Mouse (Mus musculus): Measurements from ENCODE around the gene Ndufv1.
"Not testable (repeated sequence)": the region's sequence is repeated elsewhere in the genome, so short reads cannot be mapped to it uniquely, and the experiment has no call there.

Gene Ndufv1

DNA sequence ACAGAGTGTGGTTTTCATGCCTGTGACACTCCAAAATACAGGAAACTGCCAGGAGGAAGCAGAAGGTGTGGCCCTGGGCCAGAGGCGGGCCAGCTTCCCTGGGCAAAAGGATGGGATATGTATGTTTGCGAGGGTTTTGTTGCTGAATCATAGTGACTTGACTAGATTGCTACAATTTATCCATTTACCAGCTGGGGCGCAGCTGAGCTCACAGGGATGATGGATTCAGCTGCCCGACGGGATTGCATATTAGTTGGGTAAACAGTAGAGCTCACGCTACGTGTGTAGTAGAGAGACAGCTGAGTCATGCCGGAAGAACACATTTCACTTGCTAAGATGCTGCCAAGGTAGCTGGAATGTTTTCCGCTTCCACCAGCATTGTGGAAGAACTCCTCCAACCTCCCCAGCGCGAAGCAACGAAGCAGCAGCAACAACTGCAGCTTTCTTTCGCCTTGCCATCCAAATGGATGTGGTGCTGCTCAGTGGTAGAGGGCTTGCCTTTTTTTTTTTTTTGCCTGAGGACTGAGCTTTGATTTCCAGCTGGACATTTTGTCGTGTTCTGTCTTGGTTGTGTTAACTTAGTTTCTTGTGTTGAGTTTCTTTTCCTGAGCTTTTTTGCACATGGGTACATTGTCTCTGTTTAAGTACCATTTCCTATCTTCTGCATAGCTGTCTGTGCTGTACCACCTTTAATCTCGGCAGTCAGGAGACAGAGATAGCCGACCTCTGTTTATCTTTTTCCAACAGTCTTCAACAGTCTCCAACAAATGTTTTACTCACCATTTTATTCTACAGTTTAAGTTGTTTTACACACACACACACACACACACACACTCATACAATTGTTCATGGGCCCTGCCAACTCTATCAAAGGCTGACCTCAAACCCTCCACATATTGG is 33.6 kb upstream of the Ndufv1 start, which contains the start of gene Gstp2:
Gene Gstp2 (minus strand): TSS at position 58 of the 900 bp plus-strand sequence.
- in situ Hi-C loops (cut with MboI; ENCODE audit: unreplicated experiment in 2 of 2): no loop called here

DNA sequence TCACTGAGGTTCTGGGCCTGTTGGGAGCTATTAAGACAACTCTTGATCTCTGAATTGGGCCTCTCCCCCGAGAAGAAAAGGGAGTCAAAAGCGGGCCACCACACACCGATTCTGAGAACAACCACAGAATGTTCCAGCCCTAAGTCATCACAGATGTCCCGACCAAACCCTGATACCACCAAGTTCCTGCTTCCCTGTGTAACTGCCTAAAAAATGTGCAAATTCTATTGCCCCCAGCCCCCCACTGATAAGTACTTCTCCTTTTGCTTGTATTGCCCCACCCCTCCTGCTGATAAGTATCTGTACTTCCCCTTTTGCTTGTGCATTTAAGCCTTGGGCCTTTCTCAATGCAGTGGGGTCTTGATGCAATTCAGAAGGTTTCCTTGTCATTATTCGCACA is 31.5 kb upstream of the Ndufv1 start:
- in situ Hi-C loops (cut with MboI; ENCODE audit: unreplicated experiment in 2 of 2): loop anchor here in 1 of 2 experiments (5.0 kb wide), 1 partner anchor 42 kb away; the partner anchor contains the start of genes Doc2g, Gm49405 and Nudt8

DNA sequence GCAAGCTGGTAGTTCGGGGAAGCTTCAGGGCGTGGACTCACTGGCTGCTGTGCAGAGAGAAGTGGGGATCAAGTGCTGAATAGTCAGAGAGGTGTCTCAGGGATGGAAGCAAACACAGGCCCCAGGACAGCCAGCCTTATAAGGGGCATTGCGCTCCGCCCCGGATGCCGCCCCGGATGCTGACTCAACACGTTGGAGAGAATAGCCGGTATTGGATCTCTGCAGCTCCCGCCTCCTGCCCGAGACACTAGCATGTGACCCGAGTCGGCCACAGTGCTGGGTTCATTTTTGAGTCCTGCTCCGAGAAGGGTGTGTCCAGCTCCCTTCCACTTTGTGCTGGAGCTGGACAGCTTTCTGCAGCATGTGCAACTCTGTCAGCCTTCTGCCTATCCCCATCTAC is 29.5 kb upstream of the Ndufv1 start:
- in situ Hi-C loops (cut with MboI; ENCODE audit: unreplicated experiment in 2 of 2): loop anchor here in 1 of 2 experiments (5.0 kb wide), 1 partner anchor 40 kb away; the partner anchor contains the start of genes Doc2g, Gm49405 and Nudt8

DNA sequence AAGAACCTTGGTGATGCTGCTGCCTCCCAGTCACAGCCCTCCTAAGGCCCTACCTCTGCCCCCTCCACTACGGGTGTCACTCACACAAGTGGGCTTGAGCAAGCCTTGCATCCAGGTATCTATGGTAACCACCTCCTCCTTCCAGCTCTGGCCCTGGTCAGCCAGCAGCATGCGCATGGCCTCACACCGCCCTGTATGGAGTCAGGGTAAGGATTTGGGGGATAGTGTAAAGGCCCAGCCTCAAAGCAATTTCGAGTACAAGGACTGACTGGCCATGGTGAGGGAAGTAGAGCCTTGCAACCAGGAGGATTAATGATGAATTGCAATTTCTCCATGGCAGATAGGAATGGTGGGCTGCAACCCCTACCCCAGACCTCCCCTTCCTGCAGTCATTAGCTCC is 28.9 kb upstream of the Ndufv1 start:
- in situ Hi-C loops (cut with MboI; ENCODE audit: unreplicated experiment in 2 of 2): loop anchor here in 1 of 2 experiments (5.0 kb wide), 1 partner anchor 39 kb away; the partner anchor contains the start of genes Doc2g, Gm49405 and Nudt8

DNA sequence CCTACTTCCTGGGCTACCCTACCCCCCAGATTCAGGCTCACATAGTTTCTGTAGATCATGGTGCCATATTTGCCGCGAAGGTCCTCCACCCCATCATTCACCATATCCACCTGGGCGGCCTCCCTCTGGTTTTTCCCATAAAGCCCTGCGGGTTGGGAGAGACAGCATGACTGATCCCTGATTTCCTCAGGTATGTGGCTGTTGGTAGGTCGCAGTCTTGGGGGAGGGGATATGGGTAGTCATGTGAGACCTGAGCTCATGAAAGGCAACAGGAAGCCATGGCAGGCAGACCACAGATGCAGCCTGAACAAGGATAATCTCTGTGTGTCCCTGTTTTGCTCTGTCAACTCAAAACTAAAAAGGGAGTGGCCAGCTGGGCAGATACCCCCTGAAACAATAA is 28.3 kb upstream of the Ndufv1 start:
- in situ Hi-C loops (cut with MboI; ENCODE audit: unreplicated experiment in 2 of 2): loop anchor here in 1 of 2 experiments (5.0 kb wide), 1 partner anchor 39 kb away; the partner anchor contains the start of genes Doc2g, Gm49405 and Nudt8

DNA sequence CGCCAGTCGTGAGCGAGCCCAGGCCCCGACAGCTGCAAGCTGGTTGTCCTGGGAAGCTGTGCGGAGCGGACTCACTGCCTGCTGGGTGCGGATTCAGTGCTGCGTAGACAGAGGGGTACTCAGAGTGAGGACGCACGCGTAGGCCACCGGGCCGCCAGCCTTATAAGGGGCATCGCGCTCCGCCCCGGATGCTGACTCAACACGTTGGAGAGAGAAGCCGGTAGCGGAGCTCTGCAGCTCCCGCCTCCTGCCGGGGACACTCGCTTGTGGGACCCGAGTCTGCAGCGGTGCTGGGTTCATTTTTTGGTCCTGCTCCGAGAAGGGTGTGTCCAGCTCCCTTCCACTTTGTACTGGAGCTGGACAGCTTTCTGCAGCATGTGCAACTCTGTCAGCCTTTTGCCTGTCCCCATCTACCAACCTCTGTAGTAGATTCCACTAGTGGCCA is 25.2 kb upstream of the Ndufv1 start, which contains the start of gene Gstp1:
Gene Gstp1 (minus strand): TSS at position 198 of the 445 bp plus-strand sequence.
- in situ Hi-C loops (cut with MboI; ENCODE audit: unreplicated experiment in 2 of 2): no loop called here

DNA sequence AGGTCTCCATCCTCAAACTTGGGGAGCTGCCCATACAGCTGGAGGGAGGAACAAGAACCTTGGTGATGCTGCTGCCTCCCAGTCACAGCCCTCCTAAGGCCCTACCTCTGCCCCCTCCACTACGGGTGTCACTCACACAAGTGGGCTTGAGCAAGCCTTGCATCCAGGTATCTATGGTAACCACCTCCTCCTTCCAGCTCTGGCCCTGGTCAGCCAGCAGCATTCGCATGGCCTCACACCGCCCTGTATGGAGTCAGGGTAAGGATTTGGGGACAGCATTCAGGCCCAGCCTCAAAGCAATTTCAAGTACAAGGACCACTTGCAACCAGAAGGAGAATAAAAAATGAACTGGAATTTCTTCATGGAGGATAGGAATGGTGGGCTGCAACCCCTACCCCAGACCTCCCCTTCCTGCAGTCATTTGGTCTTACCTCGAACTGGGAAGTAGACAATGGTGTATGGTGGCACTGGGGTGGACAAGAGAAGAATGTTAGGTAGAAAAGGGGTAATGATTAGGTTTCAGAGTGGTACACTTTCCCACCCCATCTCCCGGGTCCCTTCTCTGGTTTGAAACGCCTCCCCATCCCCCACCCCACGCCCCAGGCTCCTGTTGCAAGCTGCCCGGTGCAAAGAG is 24.7 kb upstream of the Ndufv1 start:
- in situ Hi-C loops (cut with MboI; ENCODE audit: unreplicated experiment in 2 of 2): not testable (repeated sequence)

DNA sequence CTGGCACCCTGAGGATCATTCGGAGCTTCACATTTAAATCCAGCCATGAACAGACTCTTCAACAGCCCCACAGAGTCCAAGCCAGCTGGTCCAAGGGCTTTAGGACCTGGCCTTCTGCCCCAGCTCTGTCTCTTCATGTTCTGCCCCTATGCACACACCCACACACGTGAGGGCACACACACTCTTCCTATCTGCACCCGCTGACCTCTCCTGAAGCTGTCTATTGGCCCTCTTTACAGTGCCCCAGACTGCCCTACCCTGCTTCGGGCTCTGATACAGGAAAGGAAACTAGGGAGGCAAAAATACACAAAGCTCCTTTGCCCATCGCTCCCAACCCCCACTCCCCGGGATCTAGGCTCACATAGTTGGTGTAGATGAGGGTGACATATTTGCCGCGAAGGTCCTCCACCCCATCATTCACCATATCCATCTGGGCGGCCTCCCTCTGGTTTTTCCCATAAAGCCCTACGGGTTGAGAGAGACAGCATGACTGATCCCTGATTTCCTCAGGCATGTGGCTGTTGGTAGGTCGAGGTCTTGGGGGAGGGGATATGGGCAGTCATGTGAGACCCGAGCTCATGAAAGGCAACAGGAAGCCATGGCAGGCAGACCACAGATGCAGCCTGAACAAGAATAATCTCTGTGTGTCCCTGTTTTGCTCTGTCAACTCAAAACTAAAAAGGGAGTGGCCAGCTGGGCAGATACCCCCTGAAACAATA is 23.9 kb upstream of the Ndufv1 start:
- in situ Hi-C loops (cut with MboI; ENCODE audit: unreplicated experiment in 2 of 2): no loop called here

DNA sequence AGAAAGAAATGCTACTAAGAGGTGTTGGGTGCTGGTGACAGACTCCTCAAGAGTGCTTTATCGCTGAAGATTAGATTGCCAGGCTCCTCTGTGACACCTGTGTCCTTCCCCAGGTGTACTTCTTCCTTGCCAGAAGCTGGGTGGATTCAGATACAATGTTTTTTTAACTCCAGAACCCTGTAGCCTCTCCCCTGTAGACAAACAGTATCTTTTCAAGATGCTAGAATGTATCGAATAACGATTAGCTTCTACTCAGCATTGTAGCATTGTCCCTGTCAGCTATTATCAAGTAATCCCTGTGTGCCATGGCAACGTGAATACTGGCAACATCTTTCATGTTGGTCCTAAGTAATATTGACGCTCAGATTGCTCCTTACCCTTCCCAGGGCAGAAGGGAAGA is 21.1 kb upstream of the Ndufv1 start:
- in situ Hi-C loops (cut with MboI; ENCODE audit: unreplicated experiment in 2 of 2): no loop called here

DNA sequence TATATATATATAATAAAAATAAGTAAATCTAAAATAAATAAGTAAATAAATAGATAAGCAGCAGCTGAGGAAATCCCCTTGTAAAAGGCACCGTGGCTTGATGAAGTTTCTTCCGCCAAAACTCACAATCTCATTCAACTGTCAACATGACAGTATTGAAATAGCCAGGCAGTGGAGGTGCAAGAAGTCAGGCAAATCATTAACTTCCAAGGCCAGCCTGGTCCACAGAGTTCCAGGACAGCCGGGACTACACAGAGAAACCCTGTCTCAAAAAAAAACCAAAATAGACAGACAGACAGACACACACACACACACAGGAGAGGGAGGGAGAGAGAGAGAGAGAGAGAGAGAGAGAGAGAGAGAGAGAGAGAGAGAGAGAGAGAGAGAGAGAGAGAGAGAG is 20.7 kb upstream of the Ndufv1 start:
- in situ Hi-C loops (cut with MboI; ENCODE audit: unreplicated experiment in 2 of 2): no loop called here

DNA sequence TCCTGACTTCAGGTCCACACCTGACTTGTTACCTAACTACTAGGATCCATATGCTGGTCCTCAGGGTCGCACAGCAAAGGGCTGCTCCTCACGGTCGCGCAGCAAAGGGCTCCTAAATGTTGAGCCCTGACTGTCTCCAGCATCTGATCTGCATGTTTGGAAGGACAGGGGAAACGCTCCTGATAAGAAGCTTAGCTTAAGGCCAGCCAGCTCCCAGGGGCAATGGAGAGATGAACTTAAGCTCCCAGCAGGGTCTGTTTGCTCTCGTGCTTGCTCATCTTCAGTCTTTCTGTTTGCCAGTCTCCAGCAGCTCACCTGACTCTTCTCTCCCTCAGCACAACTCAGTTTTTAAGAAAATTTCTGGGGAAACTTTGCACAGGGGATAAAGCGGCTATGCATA is 20.1 kb upstream of the Ndufv1 start:
- in situ Hi-C loops (cut with MboI; ENCODE audit: unreplicated experiment in 2 of 2): no loop called here

DNA sequence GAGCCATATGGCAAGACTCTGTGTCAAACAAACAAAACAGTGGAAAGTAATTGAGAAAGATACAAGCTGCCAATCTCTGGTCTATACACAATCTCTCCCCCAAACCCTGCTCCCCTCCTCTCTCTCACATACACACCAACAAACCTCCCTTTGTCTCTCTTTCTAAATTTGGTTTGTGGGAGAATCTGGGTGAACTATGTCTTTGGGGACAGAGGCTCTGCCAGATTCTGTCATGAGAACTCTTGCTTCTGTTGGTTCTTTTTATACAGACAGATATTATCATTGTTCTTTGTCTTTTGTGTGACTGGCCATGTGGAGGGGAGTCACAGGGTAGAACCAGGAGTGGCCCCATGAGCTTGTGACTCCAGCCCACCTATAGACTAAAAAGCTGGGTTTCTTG is 15.0 kb upstream of the Ndufv1 start:
- in situ Hi-C loops (cut with MboI; ENCODE audit: unreplicated experiment in 2 of 2): no loop called here

DNA sequence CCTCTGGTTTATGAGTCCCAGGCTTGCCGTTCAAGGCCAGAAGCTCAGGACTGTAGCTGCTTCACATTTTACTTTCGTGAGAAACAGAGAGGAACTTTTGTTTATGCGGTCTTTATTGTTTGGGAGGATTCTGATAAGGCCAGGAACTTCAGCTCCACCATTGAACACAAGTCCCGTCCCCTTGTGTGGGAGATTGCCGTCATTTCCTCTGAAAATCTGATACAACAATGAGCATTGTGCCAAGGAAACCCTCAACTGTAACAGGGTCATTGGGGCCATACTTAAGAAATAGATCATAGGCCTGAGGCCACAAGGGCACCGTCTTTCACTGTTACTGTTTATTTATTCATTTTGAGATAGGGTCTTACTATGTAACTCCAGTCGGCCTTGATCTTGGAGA is 10.6 kb upstream of the Ndufv1 start:
- in situ Hi-C loops (cut with MboI; ENCODE audit: unreplicated experiment in 2 of 2): no loop called here

DNA sequence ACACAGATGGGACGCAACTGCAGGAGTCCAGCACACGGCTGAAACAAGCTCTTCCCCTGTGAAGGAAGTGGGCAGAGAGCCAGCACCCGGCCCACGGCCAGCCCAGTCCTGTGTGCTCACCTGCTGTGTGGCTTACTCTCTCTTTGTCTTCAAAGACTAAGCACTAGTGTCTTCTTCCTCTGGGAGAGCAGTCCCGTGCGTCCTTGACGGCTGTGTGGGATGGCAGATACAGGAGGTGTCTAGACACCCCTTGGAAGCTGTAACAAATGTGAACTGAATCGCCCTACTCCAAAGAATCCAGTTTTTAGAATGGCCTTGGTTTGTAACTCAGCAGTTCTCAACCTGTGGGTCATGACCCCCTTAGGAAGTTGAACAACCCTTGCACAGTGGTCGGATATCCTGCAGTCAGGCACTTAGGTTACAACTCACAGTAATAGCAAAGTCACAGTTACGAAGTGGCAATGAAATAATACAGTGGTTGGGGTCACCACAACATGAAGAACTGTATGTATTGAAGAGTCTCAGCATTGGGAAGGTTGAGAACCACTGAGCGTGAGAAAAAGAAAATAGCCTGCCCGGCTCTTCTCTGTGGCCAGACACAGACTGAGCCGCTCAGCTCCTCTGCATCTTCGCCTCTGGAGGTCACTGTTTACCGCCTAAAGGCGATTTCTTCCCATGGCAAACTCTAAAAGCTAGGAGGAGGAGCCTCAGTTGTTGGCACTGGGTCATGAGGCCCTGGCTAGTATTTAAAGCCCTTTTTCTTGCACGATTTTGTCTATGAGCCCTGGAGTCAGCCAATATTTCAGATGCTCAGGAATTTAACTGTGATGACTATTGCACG is 6.4 kb upstream of the Ndufv1 start:
- in situ Hi-C loops (cut with MboI; ENCODE audit: unreplicated experiment in 2 of 2): loop anchor here in 1 of 2 experiments (5.0 kb wide), 2 partner anchors 33 to 183 kb away; partner anchors contain the start of gene Rad9a

DNA sequence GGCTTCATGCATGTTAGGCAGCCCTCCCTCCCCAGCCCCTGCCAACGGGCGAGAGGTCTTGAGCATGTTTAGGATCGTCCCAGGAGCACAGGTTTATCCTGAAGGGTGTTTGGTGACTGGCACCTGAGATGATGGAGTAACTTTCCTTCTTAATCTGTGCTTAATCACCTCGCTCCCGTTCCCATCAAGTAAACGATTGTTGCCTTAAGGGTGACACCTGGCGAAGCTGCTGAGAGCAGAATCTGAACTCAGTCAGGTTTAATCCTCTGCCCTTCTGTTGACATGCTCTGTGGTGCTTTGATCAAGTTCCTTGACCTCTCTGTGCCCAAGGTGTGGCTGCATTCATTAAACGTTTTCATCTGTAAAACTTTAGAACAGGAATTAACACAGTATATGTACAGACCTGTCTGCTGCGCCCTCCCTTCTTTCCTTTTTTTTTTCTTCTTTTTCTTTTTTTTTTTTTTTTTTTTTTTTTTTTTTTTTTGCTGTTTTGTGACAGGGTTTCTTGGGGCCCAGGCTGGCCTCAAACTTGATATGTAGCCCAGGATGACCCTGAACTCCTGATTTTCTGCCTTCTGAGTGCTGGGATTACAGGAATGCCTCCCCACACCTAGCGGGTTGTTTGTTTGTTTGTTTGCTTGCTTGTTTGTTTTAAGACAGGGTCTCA is 5.4 kb upstream of the Ndufv1 start:
- in situ Hi-C loops (cut with MboI; ENCODE audit: unreplicated experiment in 2 of 2): loop anchor here in 1 of 2 experiments (5.0 kb wide), 2 partner anchors 34 to 184 kb away; partner anchors contain the start of gene Rad9a

DNA sequence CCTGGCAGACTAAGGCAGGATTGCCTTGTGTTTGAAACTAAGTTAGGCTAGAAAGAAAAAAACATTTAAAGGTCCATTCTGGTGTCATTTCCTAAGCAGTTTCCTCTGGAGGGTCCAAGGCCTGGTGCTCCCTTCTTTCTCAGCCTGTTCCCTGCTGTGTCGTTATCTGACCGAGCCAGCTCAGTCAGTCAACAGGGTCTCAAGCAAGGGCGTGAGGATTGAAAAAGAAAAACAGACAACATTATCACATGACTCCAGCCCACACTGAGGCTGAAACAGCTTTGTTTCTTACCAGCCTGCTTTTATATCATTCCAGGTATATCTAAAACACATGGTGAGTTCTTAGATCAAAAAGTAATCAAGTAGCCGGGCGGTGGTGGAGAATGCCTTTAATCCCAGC is 3.0 kb upstream of the Ndufv1 start:
- in situ Hi-C loops (cut with MboI; ENCODE audit: unreplicated experiment in 2 of 2): loop anchor here in 1 of 2 experiments (5.0 kb wide), 2 partner anchors 37 to 187 kb away; partner anchors contain the start of gene Rad9a

DNA sequence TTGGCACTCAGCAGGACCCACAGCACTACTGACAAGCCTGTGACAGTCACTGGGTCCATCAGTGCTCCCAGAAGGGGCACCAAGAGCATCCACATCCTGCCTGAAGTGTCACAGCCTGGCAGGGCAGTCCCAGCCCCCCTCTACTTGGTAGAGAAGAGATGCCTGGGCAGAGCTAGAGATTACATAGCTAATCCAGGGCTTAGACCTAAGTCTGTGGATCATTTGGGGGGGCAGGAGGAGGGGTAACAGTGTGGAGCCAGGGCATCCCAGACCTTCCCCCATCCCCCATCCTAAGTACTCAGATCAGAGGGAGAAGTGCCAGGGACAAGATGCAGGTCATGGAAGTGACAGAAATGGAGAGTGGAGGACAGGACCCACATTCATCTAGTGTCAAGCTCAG is 2.2 kb upstream of the Ndufv1 start:
- in situ Hi-C loops (cut with MboI; ENCODE audit: unreplicated experiment in 2 of 2): loop anchor here in 1 of 2 experiments (5.0 kb wide), 2 partner anchors 37 to 187 kb away; partner anchors contain the start of gene Rad9a

DNA sequence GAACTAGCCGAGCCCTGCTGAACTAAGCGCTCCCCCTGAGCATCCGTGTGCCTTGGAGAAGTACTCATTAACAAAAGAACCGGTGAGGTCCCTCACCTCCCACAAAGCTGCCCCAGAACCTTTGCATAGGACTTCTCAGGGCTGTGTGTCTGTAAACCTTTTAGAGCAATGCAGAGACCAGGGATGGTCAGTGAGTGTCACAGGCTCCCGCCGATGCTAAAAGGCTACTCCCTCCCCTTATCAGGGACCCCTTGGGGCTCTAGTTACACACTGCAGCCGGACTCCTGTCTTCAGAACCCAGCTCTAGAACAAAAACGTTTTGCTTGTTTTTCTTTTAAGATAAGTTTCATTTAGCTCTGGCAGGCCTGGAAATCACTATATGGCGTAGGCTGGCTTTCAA is 460 bp upstream of the Ndufv1 start:
- in situ Hi-C loops (cut with MboI; ENCODE audit: unreplicated experiment in 2 of 2): no loop called here

DNA sequence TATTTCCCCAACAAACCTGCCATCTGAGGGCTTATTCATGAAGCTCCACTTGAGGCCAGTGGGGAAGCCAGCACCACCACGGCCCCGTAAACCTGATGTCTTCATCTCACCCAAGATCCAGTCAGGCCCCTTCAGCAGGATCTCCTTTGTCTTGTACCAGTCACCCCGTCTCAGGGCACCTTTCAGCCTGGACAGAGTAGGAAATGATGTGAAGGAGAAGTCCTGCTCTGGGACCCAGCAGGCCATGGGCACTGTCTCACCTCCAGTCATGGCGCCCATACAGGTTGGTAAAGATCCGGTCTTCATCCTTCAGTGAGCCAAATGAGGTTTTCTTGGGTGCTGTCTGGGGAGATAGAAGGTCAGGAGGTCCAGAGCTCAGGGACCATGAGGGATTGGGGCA is 1.5 kb downstream of the Ndufv1 start:
- in situ Hi-C loops (cut with MboI; ENCODE audit: unreplicated experiment in 2 of 2): no loop called here
